Mouse (Mus musculus) kidney, postnatal 10 days (tissue): ENCODE measurements around the gene Trdmt1.

Experiments used
- DNase-seq: peaks from one replicate; pipeline ENCODE4 v3.0.0; 2021; ENCODE audit warnings: mixed read lengths

The Trdmt1 gene

GRCm38 (mm10) chr2:13556239-13556638, 11.8 kb upstream of the Trdmt1 start:
- no peak for DNase-seq

DNA sequence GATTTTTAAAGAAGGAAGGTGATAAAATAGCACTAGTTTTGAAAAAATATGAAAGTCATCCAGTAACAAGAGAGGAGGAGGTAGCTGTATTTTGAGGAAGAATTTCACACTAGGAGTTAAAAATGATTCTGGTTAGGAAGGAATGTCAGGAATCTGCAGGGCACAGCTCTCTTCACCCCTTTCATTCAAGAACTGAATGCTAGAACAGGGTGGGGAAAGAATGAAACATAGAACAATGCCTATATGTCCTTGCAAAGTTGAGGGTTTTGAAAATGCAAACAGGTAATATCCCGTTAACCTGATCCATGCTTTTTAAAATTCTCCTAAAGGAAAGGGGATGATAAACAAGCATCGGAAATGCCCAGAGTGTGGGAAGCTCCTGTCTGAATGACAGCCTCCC, 9.5 kb upstream of the Trdmt1 start:
- no peak for DNase-seq

DNA sequence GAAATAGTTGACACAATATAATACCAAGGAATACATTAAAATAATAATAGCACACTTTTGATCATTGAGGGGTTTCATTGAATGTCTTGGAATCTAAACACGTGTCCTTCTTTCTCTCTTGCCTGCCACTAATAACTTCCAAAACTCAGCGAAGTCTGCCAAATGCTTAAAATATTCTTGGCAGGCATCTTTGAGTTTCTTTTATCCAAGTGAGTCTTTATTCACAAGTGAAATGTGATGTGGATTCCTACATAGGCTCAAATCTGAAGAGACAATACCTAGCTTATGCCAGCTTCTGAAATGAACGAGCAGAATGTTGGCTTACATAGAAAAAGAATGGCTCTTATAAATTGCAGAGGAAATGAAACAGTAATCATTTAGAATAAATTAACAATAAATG, 4.3 kb upstream of the Trdmt1 start:
- DNase-seq = no peak

DNA sequence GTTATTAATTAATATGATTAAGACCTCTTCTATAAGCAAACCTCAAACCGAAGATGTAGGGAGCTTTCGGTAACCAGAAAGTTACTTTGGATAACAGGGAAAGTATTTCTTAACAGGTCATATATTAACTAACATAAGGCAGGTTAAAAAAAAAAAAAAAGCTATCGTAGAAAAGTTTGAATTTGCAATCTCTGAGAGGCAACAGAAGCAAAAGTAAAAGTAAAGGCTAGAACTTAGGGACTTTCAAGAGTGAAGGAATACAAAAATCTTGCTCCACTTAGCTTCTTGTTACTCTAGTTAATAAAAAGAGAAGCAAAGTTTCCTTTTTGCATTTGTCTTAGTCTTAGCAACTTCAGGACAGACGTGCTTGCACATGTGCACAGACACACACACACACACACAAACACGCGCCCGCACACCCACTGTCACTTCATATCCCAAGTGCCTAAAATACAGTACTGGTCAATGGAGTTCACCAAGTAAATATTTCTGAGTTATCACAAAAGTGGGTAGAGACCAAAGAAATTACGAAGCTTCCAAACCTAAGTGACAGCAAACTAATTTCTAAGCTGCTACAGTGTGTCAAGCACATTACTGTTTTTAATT, 846 bp downstream of the Trdmt1 start:
- DNase-seq = peak; percentile 14

- DNase-seq = no peak
Observed at GRCm38 (mm10) chr2:13539860-13540259, 4.6 kb downstream of the Trdmt1 start.

- no peak for DNase-seq
Observed at GRCm38 (mm10) chr2:13538704-13539377, 5.6 kb downstream of the Trdmt1 start.

DNA sequence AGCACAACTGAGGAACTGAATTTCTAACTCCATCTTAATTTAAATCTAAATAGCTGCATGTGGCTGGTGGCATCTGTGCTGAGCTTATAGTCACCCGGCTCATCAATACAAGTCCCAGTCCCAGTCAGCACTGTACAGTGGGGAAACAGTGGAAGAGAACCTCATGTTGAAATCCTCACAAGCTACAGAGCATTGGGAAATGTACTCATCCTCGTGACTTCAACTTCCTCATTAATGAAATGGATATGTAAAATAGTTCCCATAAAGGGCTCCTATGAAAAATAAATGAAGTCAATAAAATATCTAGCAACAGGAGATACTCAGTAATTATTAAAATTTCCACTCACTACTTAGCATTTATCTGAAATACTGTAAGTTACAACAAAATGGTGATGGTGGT, 6.2 kb downstream of the Trdmt1 start:
- no peak for DNase-seq

- peak; percentile 26 for DNase-seq
Observed at GRCm38 (mm10) chr2:13537733-13538132, 6.7 kb downstream of the Trdmt1 start.

DNA sequence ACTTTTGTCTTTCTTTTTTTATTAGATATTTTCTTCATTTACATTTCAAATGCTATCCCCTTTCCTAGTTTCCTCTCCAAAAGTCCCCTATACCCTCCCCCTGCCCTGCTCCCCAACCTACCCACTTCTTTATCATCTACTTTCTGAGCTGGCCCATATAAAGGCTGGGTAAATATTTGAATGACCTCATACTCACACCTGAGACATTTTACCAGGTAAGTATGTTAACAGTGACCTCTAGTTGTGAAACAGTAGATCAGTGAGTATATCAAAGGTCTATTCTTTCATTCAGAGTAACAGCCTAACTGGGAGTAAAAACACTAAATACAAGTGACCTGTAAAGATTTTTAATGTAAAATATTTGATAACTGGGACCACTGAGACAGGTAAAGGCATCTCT, 7.7 kb downstream of the Trdmt1 start:
- no peak for DNase-seq

GRCm38 (mm10) chr2:13530639-13531038, 13.8 kb downstream of the Trdmt1 start:
- DNase-seq = no peak

DNA sequence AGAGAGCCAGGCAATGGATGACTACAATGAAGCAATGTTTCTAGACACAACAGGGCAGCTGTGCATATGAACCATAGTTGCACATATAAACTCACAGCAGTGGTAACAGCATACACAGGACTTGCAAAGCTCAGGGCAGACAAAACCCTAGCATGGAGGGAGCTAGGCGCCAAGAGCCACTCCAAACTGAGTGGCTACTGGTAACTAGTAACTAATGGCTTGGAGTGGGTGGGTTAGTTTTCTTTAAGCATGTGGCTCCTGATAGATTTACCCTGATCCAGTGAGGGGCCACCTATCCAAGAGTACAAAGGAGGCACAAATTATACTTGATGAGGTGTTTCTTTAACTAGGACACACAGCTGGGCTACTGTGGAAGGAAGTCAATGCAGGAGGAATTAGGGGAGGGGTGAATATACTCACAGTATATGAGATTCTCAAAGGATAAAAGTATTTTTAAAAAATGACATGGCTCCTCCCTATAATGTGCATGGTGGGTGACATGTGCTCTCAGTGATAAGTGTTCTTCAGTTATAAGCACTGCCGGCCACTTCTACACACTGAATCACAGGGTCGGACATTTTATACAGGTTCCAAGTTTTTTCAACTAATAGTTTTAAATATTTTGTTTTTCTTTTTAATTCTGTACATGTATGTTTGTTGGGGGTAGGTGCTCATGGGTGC, 15.1 kb downstream of the Trdmt1 start:
- DNase-seq = no peak

DNA sequence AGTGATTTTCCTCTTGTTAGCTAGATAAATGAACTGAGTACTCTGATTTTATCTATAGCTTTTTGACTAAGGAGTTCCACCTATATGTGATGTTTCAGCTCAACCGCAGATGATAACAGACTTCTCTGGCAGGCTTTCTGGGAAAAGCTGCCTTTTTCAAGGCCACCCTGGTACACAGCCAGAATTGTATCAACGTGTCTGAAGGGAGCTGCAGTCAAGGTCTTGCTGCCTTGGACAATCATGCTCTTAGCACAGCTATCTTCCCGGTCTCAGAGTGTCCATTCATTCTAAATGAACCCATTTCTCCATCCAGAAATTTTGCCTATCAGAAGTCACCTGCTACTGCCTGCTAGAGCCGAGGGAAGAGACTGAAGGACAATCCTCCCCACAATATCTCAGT, 16.9 kb downstream of the Trdmt1 start:
- no peak for DNase-seq

GRCm38 (mm10) chr2:13527125-13527524, 17.3 kb downstream of the Trdmt1 start:
- no peak for DNase-seq

GRCm38 (mm10) chr2:13526205-13526604, 18.3 kb downstream of the Trdmt1 start:
- DNase-seq = no peak

GRCm38 (mm10) chr2:13523540-13524456, 20.7 kb downstream of the Trdmt1 start:
- peak; percentile 21 for DNase-seq

DNA sequence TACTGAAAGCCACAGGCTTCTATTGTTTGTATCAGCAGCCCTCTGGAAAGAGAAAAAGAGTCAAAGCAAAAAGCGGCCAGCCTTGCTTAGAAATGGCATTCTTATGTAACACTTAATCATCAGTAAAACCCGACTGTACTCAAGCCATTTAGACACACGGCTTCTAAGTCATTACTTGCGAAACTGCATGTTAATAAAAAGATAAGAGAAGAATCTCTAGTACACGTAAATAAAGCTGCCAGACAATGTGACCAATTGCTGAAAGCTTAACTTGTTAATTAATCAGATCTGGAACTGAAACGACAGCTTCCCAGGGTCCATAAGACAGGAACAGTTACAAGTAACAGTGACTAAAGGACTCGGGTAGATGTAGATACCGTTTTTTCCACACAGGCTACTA, 22.4 kb downstream of the Trdmt1 start:
- no peak for DNase-seq

GRCm38 (mm10) chr2:13514949-13515348, 29.5 kb downstream of the Trdmt1 start:
- DNase-seq = no peak

GRCm38 (mm10) chr2:13502717-13503116, 41.8 kb downstream of the Trdmt1 start:
- DNase-seq = no peak

GRCm38 (mm10) chr2:13501553-13501952, 42.9 kb downstream of the Trdmt1 start:
- no peak for DNase-seq

- DNase-seq = no peak
Observed at GRCm38 (mm10) chr2:13500298-13500999, 44.0 kb downstream of the Trdmt1 start.

DNA sequence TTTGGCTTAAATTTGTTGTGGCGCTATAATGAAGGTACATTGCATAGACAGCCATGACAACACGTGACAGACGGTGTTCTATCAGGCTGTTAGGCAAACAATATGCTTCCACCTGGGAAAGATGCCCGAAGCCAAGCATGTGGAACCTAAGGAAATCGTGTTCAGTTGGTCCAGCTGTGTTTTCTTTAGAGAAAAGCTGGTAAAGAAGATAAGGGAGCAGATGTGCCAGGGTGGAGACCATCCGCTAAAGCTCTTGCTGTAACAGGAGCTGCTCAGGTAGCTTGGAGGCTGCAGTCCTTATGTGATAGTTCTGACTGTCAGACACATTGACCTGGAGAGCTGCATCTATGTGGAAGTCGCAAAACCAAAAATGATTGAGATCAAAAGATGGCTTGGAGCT, 45.3 kb downstream of the Trdmt1 start:
- no peak for DNase-seq

- no peak for DNase-seq
Observed at GRCm38 (mm10) chr2:13496087-13496486, 48.4 kb downstream of the Trdmt1 start.

GRCm38 (mm10) chr2:13492927-13493326, 51.5 kb downstream of the Trdmt1 start:
- DNase-seq = no peak
